Comparison of ENCODE assay signal across 8 mouse cellular contexts in the genomic region with DNA sequence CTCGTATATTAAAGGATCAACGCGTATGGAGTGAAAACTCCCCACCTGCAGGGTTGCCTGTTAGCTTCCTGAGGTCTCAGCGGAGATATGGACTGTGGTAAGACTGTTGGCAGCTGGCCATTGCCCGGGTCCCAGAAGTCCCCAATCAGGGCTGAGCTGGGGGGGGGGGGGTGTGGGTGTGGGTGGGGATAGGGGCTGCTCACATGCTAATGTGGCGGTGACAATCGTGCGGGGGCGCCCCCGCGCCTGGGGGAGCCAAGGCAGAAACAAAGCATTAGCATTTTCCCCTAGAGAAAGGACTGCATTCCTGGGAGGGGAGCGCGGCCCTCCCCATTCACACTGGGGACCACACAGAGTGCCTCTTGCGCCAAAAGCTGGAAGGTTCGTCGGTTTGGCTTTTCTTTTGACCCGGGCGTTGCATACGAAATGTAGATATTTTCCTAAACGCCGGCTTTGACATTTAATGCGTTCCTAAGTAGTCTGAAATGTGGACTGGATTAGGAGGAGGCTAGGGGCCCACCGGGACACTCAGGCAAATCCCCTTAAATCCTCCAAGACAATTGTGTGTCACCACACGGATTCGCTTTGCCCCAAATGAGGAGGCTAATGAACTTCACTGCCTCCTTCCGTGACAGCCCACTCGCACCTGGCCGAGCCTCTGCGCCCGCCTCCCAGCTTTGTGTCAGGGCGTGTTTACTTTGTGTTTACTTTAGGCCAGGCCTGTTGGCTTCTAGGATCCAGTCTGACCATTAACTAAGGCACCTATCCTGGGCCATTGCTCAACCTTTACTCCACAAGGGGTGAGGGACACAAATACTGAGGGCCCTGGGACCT. TPM values are rescaled to one million over a fixed set of nuclear protein-coding genes. Genes with fewer than 3 reads are reported as not detected.
DNase-seq lines count a peak whose midpoint lies in the region; ATAC-seq and TF ChIP-seq lines count a peak whose summit lies in the region.

No protein-coding gene starts in this region.

- H3K4me3 ChIP-seq in CH12.LX (replicated peaks in 1 of 3; ENCODE audit: low read depth in 2 of 3, low read length in 2 of 3, poor library complexity in 1 of 3) = peak overlapping the region; percentile 40 to 69 (median 49)
- H3K4me3 ChIP-seq in forebrain, embryonic 14.5 days (ENCODE audit: low read depth, low read length) = peak overlapping the region; percentile 24
- peak overlapping the region; percentile 45 for H3K4me3 ChIP-seq in kidney, postnatal 0 days (replicated peaks; ENCODE audit: low read depth, low read length)

- TF ChIP-seq RAD21 in CH12.LX (IDR thresholded peaks at IDR 0.05; ENCODE audit: low read depth, low read length) = no peak

- in situ Hi-C loops in CH12.LX (cut with MboI; ENCODE audit: low pct_ligation_motif_present, low pct_unique_long_range_greater_than_20kb, low sequenced_read_pairs) = loop anchor here (5.0 kb wide), 2 partner anchors 67 to 167 kb away; partner anchors contain the start of gene C130032M10Rik

- peaks cover 6 to 26% of the 10 kb centered on the region in 2 experiments for H3K4me1 ChIP-seq in CH12.LX (ENCODE audit: control insufficient read depth in 1 of 2, insufficient read depth in 2 of 2)
- H3K4me1 ChIP-seq in forebrain, embryonic 14.5 days (ENCODE audit: control insufficient read depth, insufficient read depth, low read length) = peaks cover 7% of the 10 kb centered on the region
- peaks cover 4% of the 10 kb centered on the region; the same call in 1 of the 2 replicates for H3K4me1 ChIP-seq in kidney, postnatal 0 days (replicated peaks; ENCODE audit: insufficient read depth, low read length)

- dilution Hi-C loops in CH12.LX (cut with MboI; ENCODE audit: extremely low pct_ligation_motif_present, extremely low pct_unique_long_range_greater_than_20kb, low sequenced_read_pairs) = no loop called here

- H3K27me3 ChIP-seq in CH12.LX (replicated peaks) = no peaks in the 10 kb centered on the region
- no peaks in the 10 kb centered on the region for H3K27me3 ChIP-seq in forebrain, embryonic 14.5 days (replicated peaks; ENCODE audit: control insufficient read depth, insufficient read depth, low read length)
- H3K27me3 ChIP-seq in kidney, postnatal 0 days (ENCODE audit: insufficient read depth, low read length) = no peaks in the 10 kb centered on the region

- ATAC-seq in forebrain, embryonic 14.5 days = peak; percentile 79
- peak; percentile 61 for ATAC-seq in kidney, postnatal 0 days (replicated peaks; ENCODE audit: low FRiP score, low read depth)

- H3K79me2 ChIP-seq in CH12.LX (replicated peaks; ENCODE audit: control insufficient read depth, extremely low read depth, insufficient read depth, poor library complexity, severe bottlenecking) = no peaks in the 10 kb centered on the region

- peak; percentile 36; the same call in 1 of the 2 replicates for TF ChIP-seq POLR2A in CH12.LX (IDR thresholded peaks at IDR 0.05; ENCODE audit: low read depth, low read length)

- 0 out of 2 replicates have a peak, but pooled peaks have one; percentile 10 for TF ChIP-seq EP300 in CH12.LX (IDR thresholded peaks at IDR 0.05; ENCODE audit: low read length)

- H3K4me2 ChIP-seq in CH12.LX (ENCODE audit: insufficient read depth, low read depth, poor library complexity, severe bottlenecking) = peak overlapping the region; percentile 48
- peak overlapping the region; percentile 63 for H3K4me2 ChIP-seq in forebrain, embryonic 14.5 days (ENCODE audit: low read length)
- H3K4me2 ChIP-seq in kidney, postnatal 0 days (ENCODE audit: low read length) = peak overlapping the region; percentile 90

- WGBS in forebrain, embryonic 14.5 days = 3% methylated on average over 31 of the region's 31 CpGs
- 7% methylated on average over 31 of the region's 31 CpGs for WGBS in kidney, postnatal 0 days

- TF ChIP-seq CTCF in CH12.LX (conservative IDR thresholded peaks at IDR 0.05 in 1 of 2, IDR thresholded peaks at IDR 0.05 in 1 of 2; ENCODE audit: low read depth in 2 of 2, low read length in 2 of 2) = no peak
- TF ChIP-seq CTCF in kidney, postnatal 0 days (IDR thresholded peaks at IDR 0.05; ENCODE audit: low read depth) = no peak

- peak overlapping the region; percentile 71 for H3K9ac ChIP-seq in CH12.LX (ENCODE audit: insufficient read depth, low read depth)
- peak overlapping the region; percentile 40; the same call in 1 of the 2 replicates for H3K9ac ChIP-seq in forebrain, embryonic 14.5 days (ENCODE audit: low read length)
- peak overlapping the region; percentile 67 for H3K9ac ChIP-seq in kidney, postnatal 0 days (ENCODE audit: low read depth, low read length)

- peaks cover 21 to 37% of the 10 kb centered on the region in 2 experiments for H3K36me3 ChIP-seq in CH12.LX (replicated peaks in 1 of 2; ENCODE audit: control insufficient read depth in 1 of 2, insufficient read depth in 1 of 2, low read length in 1 of 2)
- H3K36me3 ChIP-seq in forebrain, embryonic 14.5 days (ENCODE audit: control insufficient read depth, insufficient read depth, low read length) = peaks cover 23% of the 10 kb centered on the region
- H3K36me3 ChIP-seq in kidney, postnatal 0 days (ENCODE audit: insufficient read depth, low read length) = no peaks in the 10 kb centered on the region

- DNase-seq in CH12.LX (ENCODE audit: extremely low read depth) (peak; percentile 47), ES-CJ7 (ENCODE audit: low read depth, low spot score) (peak; percentile 98)
- DNase-seq in forebrain, embryonic 14.5 days (ENCODE audit: low spot score) = peak; percentile 71
- DNase-seq in kidney, postnatal 0 days (ENCODE audit: low spot score) = peak; percentile 61
- DNase-seq in lung, postnatal 36 days = peak; percentile 40
- DNase-seq in yolk sac, embryonic 10.5 days (ENCODE audit: low spot score) = peak; percentile 82
- no peak for DNase-seq in urinary bladder, adult 2 months (ENCODE audit: low spot score)
- no peak for DNase-seq in gastrocnemius, postnatal 4 days (ENCODE audit: low spot score in 2 of 2)

- peak overlapping the region; percentile 77 for H3K27ac ChIP-seq in CH12.LX (ENCODE audit: insufficient read depth, low read depth)
- H3K27ac ChIP-seq in forebrain, embryonic 14.5 days (ENCODE audit: low read depth, low read length) = no peak overlapping the region; the same call in 1 of the 2 replicates
- peak overlapping the region; percentile 62 for H3K27ac ChIP-seq in kidney, postnatal 0 days

- no peaks in the 10 kb centered on the region for H3K9me3 ChIP-seq in CH12.LX (replicated peaks; ENCODE audit: low read length)
- H3K9me3 ChIP-seq in forebrain, embryonic 14.5 days (replicated peaks; ENCODE audit: control insufficient read depth, low read length) = no peaks in the 10 kb centered on the region
- no peaks in the 10 kb centered on the region for H3K9me3 ChIP-seq in kidney, postnatal 0 days (replicated peaks; ENCODE audit: low read length)

TF ChIP-seq in CH12.LX, 34 proteins besides CTCF, POLR2A, EP300 and RAD21 (continues in another document):
- TF ChIP-seq JUND (conservative IDR thresholded peaks at IDR 0.05; ENCODE audit: low read depth, low read length) (no peak), MAZ (IDR thresholded peaks at IDR 0.05; ENCODE audit: low read depth, low read length) (peak; percentile 65), TCF12 (IDR thresholded peaks at IDR 0.05; ENCODE audit: low read depth, low read length) (no peak), SIN3A (IDR thresholded peaks at IDR 0.05; ENCODE audit: low read length) (peak; percentile 72), IRF4 (IDR thresholded peaks at IDR 0.05; ENCODE audit: low read depth, low read length) (no peak; the same call in 1 of the 2 replicates), UBTF (IDR thresholded peaks at IDR 0.05; ENCODE audit: low read depth, low read length) (no peak), USF2 (conservative IDR thresholded peaks at IDR 0.05; ENCODE audit: low read depth, low read length) (no peak), CHD2 (IDR thresholded peaks at IDR 0.05; ENCODE audit: low read length) (no peak; the same call in 1 of the 2 replicates), KAT2A (IDR thresholded peaks at IDR 0.05; ENCODE audit: insufficient replicate concordance, low read length) (0 out of 2 replicates have a peak, but pooled peaks have one; percentile 11), MAFK (IDR thresholded peaks at IDR 0.05; ENCODE audit: insufficient replicate concordance, low read length) (no peak), ZC3H11A (IDR thresholded peaks at IDR 0.05; ENCODE audit: low read depth, low read length) (no peak), ELF1 (IDR thresholded peaks at IDR 0.05; ENCODE audit: low read depth, low read length) (0 out of 2 replicates have a peak, but pooled peaks have one; percentile 16), SMC3 (IDR thresholded peaks at IDR 0.05; ENCODE audit: low read depth, low read length) (no peak), MAX (IDR thresholded peaks at IDR 0.05; ENCODE audit: low read length) (no peak), ETS1 (conservative IDR thresholded peaks at IDR 0.05; ENCODE audit: low read depth, low read length) (no peak), MYC (IDR thresholded peaks at IDR 0.05; ENCODE audit: low read depth, low read length) (no peak), E2F4 (IDR thresholded peaks at IDR 0.05; ENCODE audit: insufficient replicate concordance, low read depth, low read length) (no peak), NRF1 (IDR thresholded peaks at IDR 0.05; ENCODE audit: low read depth, low read length) (no peak), BHLHE40 (IDR thresholded peaks at IDR 0.05; ENCODE audit: low read depth, low read length) (peak; percentile 41; the same call in 1 of the 2 replicates), CHD1 (IDR thresholded peaks at IDR 0.05; ENCODE audit: low read depth, low read length) (no peak), MXI1 (IDR thresholded peaks at IDR 0.05; ENCODE audit: low read depth, low read length) (peak; percentile 64)

RNA-seq across cellular contexts. Expression of gene Trim71, which starts 20.2 kb away (rescaled TPM):
- under 0.01 and 0.04 TPM in 2 replicates for total RNA-seq in CH12.LX (2012; rRNA removed)
- total RNA-seq in CH12.LX (2014; rRNA removed) = not detected in 2 replicates
- polyA plus RNA-seq in CH12.LX (2012; ENCODE audit: insufficient read length, low read depth) = 0.03 TPM in 1 of 2 replicates, not detected in the other
- polyA plus RNA-seq in forebrain, embryonic 14.5 days (2014; fragmentation: Nextera tagmentation; extraction: Ambion mirVana) = 0.04 and 0.05 TPM in 2 replicates
- polyA plus RNA-seq in kidney, postnatal 0 days (2015; fragmentation: Nextera tagmentation; extraction: Ambion mirVana) = 0.43 and 0.46 TPM in 2 replicates
- polyA plus RNA-seq in urinary bladder, adult 2 months (2012; rRNA removed) = 0.23 and 0.28 TPM in 2 replicates
- under 1 TPM; 0.05 to 0.07 TPM for total RNA-seq in gastrocnemius, postnatal 4 days (2021)

RNA-seq across cellular contexts. Expression of gene Cnot10, which starts 55.6 kb away (rescaled TPM):
- 49.4 and 53.5 TPM in 2 replicates for total RNA-seq in CH12.LX (2012; rRNA removed)
- total RNA-seq in CH12.LX (2014; rRNA removed) = 67.8 and 75.3 TPM in 2 replicates
- 58.3 and 61.4 TPM in 2 replicates for polyA plus RNA-seq in CH12.LX (2012; ENCODE audit: insufficient read length, low read depth)
- 54.6 and 55.1 TPM in 2 replicates for polyA plus RNA-seq in forebrain, embryonic 14.5 days (2014; fragmentation: Nextera tagmentation; extraction: Ambion mirVana)
- polyA plus RNA-seq in kidney, postnatal 0 days (2015; fragmentation: Nextera tagmentation; extraction: Ambion mirVana) = 45.7 and 50.4 TPM in 2 replicates
- polyA plus RNA-seq in urinary bladder, adult 2 months (2012; rRNA removed) = 42.0 and 45.8 TPM in 2 replicates
- total RNA-seq in gastrocnemius, postnatal 4 days (2021) = 10 to 100 TPM; 31.3 to 37.0 TPM

Comparison
In these comparisons a context has a peak if more than half of its experiments do, and no peak if none do; other contexts are left out.
1. DNase-seq: peak in CH12.LX (single experiment), ES-CJ7 (single experiment), forebrain, embryonic 14.5 days (single experiment), kidney, postnatal 0 days (single experiment), lung, postnatal 36 days (single experiment) and yolk sac, embryonic 10.5 days (single experiment); none in urinary bladder, adult 2 months (single experiment) and gastrocnemius, postnatal 4 days (0 of 2).
2. Peak in every context shown above with its lines, with median percentiles within 50 percentile points of each other: H3K4me2 ChIP-seq, H3K4me3 ChIP-seq and H3K9ac ChIP-seq.